Mouse (Mus musculus): ENCODE data around the gene Me3. TPM values are rescaled to one million over a fixed set of nuclear protein-coding genes. Genes with fewer than 3 reads are reported as not detected.
"Not testable (repeated sequence)": the region's sequence is repeated elsewhere in the genome, so short reads cannot be mapped to it uniquely, and the experiment has no call there.

Me3 gene
- total and polyA plus RNA-seq, 2 experiments from 2014 or later, result 15.5 to 23.5 TPM

GRCm38 (mm10) chr7:89720256-89720655, 88.1 kb downstream of the Me3 start:
- 74% methylated on average over 2 of the region's 2 CpGs for WGBS
- Histone ChIP-seq H3K27ac (ENCODE audit: low read depth) (no peak overlapping the region), H3K27me3 (ENCODE audit: control insufficient read depth, insufficient read depth, low read length) (no peaks in the 10 kb centered on the region), H3K4me2 (ENCODE audit: low read depth, low read length) (no peak overlapping the region), H3K9ac (replicated peaks; ENCODE audit: low read depth, low read length) (no peak overlapping the region), H3K4me3 (ENCODE audit: low read depth, low read length) (no peak overlapping the region), H3K9me3 (replicated peaks; ENCODE audit: control insufficient read depth, low read length) (no peaks in the 10 kb centered on the region), H3K36me3 (replicated peaks; ENCODE audit: control insufficient read depth, insufficient read depth, low read length) (no peaks in the 10 kb centered on the region), H3K4me1 (ENCODE audit: control insufficient read depth, insufficient read depth) (peaks cover 6% of the 10 kb centered on the region)
- no peak for TF ChIP-seq EP300 (IDR thresholded peaks at IDR 0.05; ENCODE audit: low read depth)
- TF ChIP-seq CTCF (IDR thresholded peaks at IDR 0.05; ENCODE audit: low read depth), result no peak
- DNase-seq (ENCODE audit: low spot score) (no peak), ATAC-seq (ENCODE audit: insufficient read depth, low read depth) (no peak)

- Histone ChIP-seq H3K36me3 (replicated peaks; ENCODE audit: control insufficient read depth, insufficient read depth, low read length) (no peaks in the 10 kb centered on the region), H3K27ac (ENCODE audit: low read depth) (no peak overlapping the region), H3K9ac (replicated peaks; ENCODE audit: low read depth, low read length) (no peak overlapping the region), H3K4me1 (ENCODE audit: control insufficient read depth, insufficient read depth) (no peaks in the 10 kb centered on the region), H3K4me3 (ENCODE audit: low read depth, low read length) (no peak overlapping the region), H3K9me3 (replicated peaks; ENCODE audit: control insufficient read depth, low read length) (no peaks in the 10 kb centered on the region), H3K27me3 (ENCODE audit: control insufficient read depth, insufficient read depth, low read length) (no peaks in the 10 kb centered on the region), H3K4me2 (ENCODE audit: low read depth, low read length) (no peak overlapping the region)
- no peak for DNase-seq (ENCODE audit: low spot score)
- 80% methylated on average over 3 of the region's 3 CpGs for WGBS
- no peak for ATAC-seq (ENCODE audit: insufficient read depth, low read depth)
- TF ChIP-seq CTCF (IDR thresholded peaks at IDR 0.05; ENCODE audit: low read depth), result no peak
- TF ChIP-seq EP300 (IDR thresholded peaks at IDR 0.05; ENCODE audit: low read depth), result no peak
Observed at GRCm38 (mm10) chr7:89726712-89727111, 94.5 kb downstream of the Me3 start.

- WGBS, result 89% methylated on average over 1 of the region's 1 CpGs
Observed at GRCm38 (mm10) chr7:89727615-89728014, 95.4 kb downstream of the Me3 start.

GRCm38 (mm10) chr7:89728393-89728792, 96.2 kb downstream of the Me3 start:
- WGBS, result 73% methylated on average over 3 of the region's 3 CpGs
- Histone ChIP-seq H3K27ac (ENCODE audit: low read depth) (no peak overlapping the region), H3K4me2 (ENCODE audit: low read depth, low read length) (no peak overlapping the region), H3K9me3 (replicated peaks; ENCODE audit: control insufficient read depth, low read length) (no peaks in the 10 kb centered on the region), H3K9ac (replicated peaks; ENCODE audit: low read depth, low read length) (no peak overlapping the region), H3K4me1 (ENCODE audit: control insufficient read depth, insufficient read depth) (no peaks in the 10 kb centered on the region), H3K27me3 (ENCODE audit: control insufficient read depth, insufficient read depth, low read length) (no peaks in the 10 kb centered on the region), H3K4me3 (ENCODE audit: low read depth, low read length) (no peak overlapping the region), H3K36me3 (replicated peaks; ENCODE audit: control insufficient read depth, insufficient read depth, low read length) (no peaks in the 10 kb centered on the region)
- TF ChIP-seq CTCF (IDR thresholded peaks at IDR 0.05; ENCODE audit: low read depth) (no peak), EP300 (IDR thresholded peaks at IDR 0.05; ENCODE audit: low read depth) (no peak)
- DNase-seq (ENCODE audit: low spot score) (no peak), ATAC-seq (ENCODE audit: insufficient read depth, low read depth) (no peak)

More at GRCm38 (mm10) chr7:89727615-89728014, 95.4 kb downstream of the Me3 start:
- H3K4me1 ChIP-seq (ENCODE audit: control insufficient read depth, insufficient read depth), result no peaks in the 10 kb centered on the region
- TF ChIP-seq EP300 (IDR thresholded peaks at IDR 0.05; ENCODE audit: low read depth), result no peak
- DNase-seq (ENCODE audit: low spot score) (no peak), ATAC-seq (ENCODE audit: insufficient read depth, low read depth) (no peak)
- H3K9me3 ChIP-seq (replicated peaks; ENCODE audit: control insufficient read depth, low read length), result no peaks in the 10 kb centered on the region
- H3K36me3 ChIP-seq (replicated peaks; ENCODE audit: control insufficient read depth, insufficient read depth, low read length), result no peaks in the 10 kb centered on the region
- no peak overlapping the region for H3K4me2 ChIP-seq (ENCODE audit: low read depth, low read length)
- no peak overlapping the region for H3K27ac ChIP-seq (ENCODE audit: low read depth)
- H3K9ac ChIP-seq (replicated peaks; ENCODE audit: low read depth, low read length), result no peak overlapping the region
- no peaks in the 10 kb centered on the region for H3K27me3 ChIP-seq (ENCODE audit: control insufficient read depth, insufficient read depth, low read length)
- H3K4me3 ChIP-seq (ENCODE audit: low read depth, low read length), result no peak overlapping the region

- H3K4me1 ChIP-seq (ENCODE audit: control insufficient read depth, insufficient read depth), result no peaks in the 10 kb centered on the region
- no peak overlapping the region for H3K4me2 ChIP-seq (ENCODE audit: low read depth, low read length)
- ATAC-seq (ENCODE audit: insufficient read depth, low read depth) (no peak), DNase-seq (ENCODE audit: low spot score) (no peak)
- 53% methylated on average over 2 of the region's 2 CpGs for WGBS
- H3K27me3 ChIP-seq (ENCODE audit: control insufficient read depth, insufficient read depth, low read length), result no peaks in the 10 kb centered on the region
- no peaks in the 10 kb centered on the region for H3K9me3 ChIP-seq (replicated peaks; ENCODE audit: control insufficient read depth, low read length)
- H3K9ac ChIP-seq (replicated peaks; ENCODE audit: low read depth, low read length), result no peak overlapping the region
- H3K4me3 ChIP-seq (ENCODE audit: low read depth, low read length), result no peak overlapping the region
- H3K27ac ChIP-seq (ENCODE audit: low read depth), result no peak overlapping the region
- TF ChIP-seq CTCF (IDR thresholded peaks at IDR 0.05; ENCODE audit: low read depth) (no peak), EP300 (IDR thresholded peaks at IDR 0.05; ENCODE audit: low read depth) (no peak)
- no peaks in the 10 kb centered on the region for H3K36me3 ChIP-seq (replicated peaks; ENCODE audit: control insufficient read depth, insufficient read depth, low read length)
Observed at GRCm38 (mm10) chr7:89730514-89730913, 98.3 kb downstream of the Me3 start.

- WGBS, result 96% methylated on average over 2 of the region's 2 CpGs
- not testable (repeated sequence) for H3K36me3 ChIP-seq (replicated peaks; ENCODE audit: control insufficient read depth, insufficient read depth, low read length); H3K9ac ChIP-seq (replicated peaks; ENCODE audit: low read depth, low read length); H3K9me3 ChIP-seq (replicated peaks; ENCODE audit: control insufficient read depth, low read length); H3K4me1 ChIP-seq (ENCODE audit: control insufficient read depth, insufficient read depth); H3K4me2 ChIP-seq (ENCODE audit: low read depth, low read length); H3K27ac ChIP-seq (ENCODE audit: low read depth); H3K27me3 ChIP-seq (ENCODE audit: control insufficient read depth, insufficient read depth, low read length); H3K4me3 ChIP-seq (ENCODE audit: low read depth, low read length); DNase-seq (ENCODE audit: low spot score); ATAC-seq (ENCODE audit: insufficient read depth, low read depth)
Observed at GRCm38 (mm10) chr7:89731115-89731514, 98.9 kb downstream of the Me3 start.

Measured in heart, postnatal 0 days (tissue).